Mouse (Mus musculus) G1E (cell line): ENCODE data around the gene Dnah7a.

Source experiments
- CTCF ChIP-seq: IDR thresholded peaks from 2 replicates; pipeline ENCODE4 v1.5.1; 2012; ENCODE audit warnings: low read depth, low read length, inconsistent platforms, mixed read lengths
- GATA1 ChIP-seq: IDR thresholded peaks from 2 replicates; pipeline ENCODE4 v1.6.1; 2012; ENCODE audit warnings: borderline replicate concordance, low read length, inconsistent platforms, mixed read lengths
- POLR2AphosphoS5 ChIP-seq: IDR thresholded peaks from 2 replicates; pipeline ENCODE4 v1.6.1; 2012; ENCODE audit warnings: low read depth, low read length, inconsistent platforms; ENCODE audit not compliant: insufficient replicate concordance
- TAL1 ChIP-seq: conservative IDR thresholded peaks from 2 replicates; pipeline ENCODE4 v1.6.1; 2012; ENCODE audit warnings: low read depth, low read length, inconsistent platforms, mixed read lengths

GRCm38 (mm10) chr1:53704164-53704563, 2.4 kb downstream of the Dnah7a start:
- TF ChIP-seq TAL1 = no peak
- TF ChIP-seq GATA1 = no peak
- TF ChIP-seq CTCF = no peak
- no peak for TF ChIP-seq POLR2AphosphoS5
